Mouse (Mus musculus): ENCODE data around the gene Dhrs1.

The Dhrs1 gene

GRCm38 (mm10) chr14:55745180-55745860, at the start of gene Dhrs1, which contains the start of gene Nop9:
Gene Dhrs1, minus strand, starts transcription at chr14:55745690.
Gene Nop9, plus strand, starts transcription at chr14:55745693.
- peak; percentile 92 for DNase-seq (ENCODE audit: low read depth, low spot score)

GRCm38 (mm10) chr14:55793946-55794345, 48.5 kb upstream of the Dhrs1 start:
- DNase-seq (ENCODE audit: low read depth, low spot score) = no peak

GRCm38 (mm10) chr14:55793461-55793860, 48.0 kb upstream of the Dhrs1 start:
- no peak for DNase-seq (ENCODE audit: low read depth, low spot score)

GRCm38 (mm10) chr14:55788256-55789050, 43.0 kb upstream of the Dhrs1 start, which contains the start of gene Ripk3:
Gene Ripk3, minus strand, starts transcription at chr14:55788865.
- DNase-seq (ENCODE audit: low read depth, low spot score) = peak; percentile 91

GRCm38 (mm10) chr14:55787731-55788130, 42.2 kb upstream of the Dhrs1 start:
- no peak for DNase-seq (ENCODE audit: low read depth, low spot score)

- DNase-seq (ENCODE audit: low read depth, low spot score) = peak; percentile 13
Observed at GRCm38 (mm10) chr14:55785195-55785594, 39.7 kb upstream of the Dhrs1 start.

GRCm38 (mm10) chr14:55783958-55784235, 38.4 kb upstream of the Dhrs1 start, which contains the start of gene Adcy4:
Gene Adcy4, minus strand, starts transcription at chr14:55784095.
- no peak for DNase-seq (ENCODE audit: low read depth, low spot score)

GRCm38 (mm10) chr14:55783171-55783957, 37.9 kb upstream of the Dhrs1 start:
- DNase-seq (ENCODE audit: low read depth, low spot score) = no peak

- DNase-seq (ENCODE audit: low read depth, low spot score) = no peak
Observed at GRCm38 (mm10) chr14:55782361-55782960, 37.0 kb upstream of the Dhrs1 start.

GRCm38 (mm10) chr14:55781310-55781709, 35.8 kb upstream of the Dhrs1 start:
- peak; percentile 81 for DNase-seq (ENCODE audit: low read depth, low spot score)

- no peak for DNase-seq (ENCODE audit: low read depth, low spot score)
Observed at GRCm38 (mm10) chr14:55780736-55781135, 35.2 kb upstream of the Dhrs1 start.

GRCm38 (mm10) chr14:55779656-55780055, 34.2 kb upstream of the Dhrs1 start:
- DNase-seq (ENCODE audit: low read depth, low spot score) = no peak

- DNase-seq (ENCODE audit: low read depth, low spot score) = no peak
Observed at GRCm38 (mm10) chr14:55778686-55779085, 33.2 kb upstream of the Dhrs1 start.

- DNase-seq (ENCODE audit: low read depth, low spot score) = no peak
Observed at GRCm38 (mm10) chr14:55777806-55778205, 32.3 kb upstream of the Dhrs1 start.

- DNase-seq (ENCODE audit: low read depth, low spot score) = no peak
Observed at GRCm38 (mm10) chr14:55777176-55777575, 31.7 kb upstream of the Dhrs1 start.

- no peak for DNase-seq (ENCODE audit: low read depth, low spot score)
Observed at GRCm38 (mm10) chr14:55776711-55777110, 31.2 kb upstream of the Dhrs1 start.

- DNase-seq (ENCODE audit: low read depth, low spot score) = no peak
Observed at GRCm38 (mm10) chr14:55769087-55769703, 23.7 kb upstream of the Dhrs1 start.

GRCm38 (mm10) chr14:55768555-55768954, 23.1 kb upstream of the Dhrs1 start:
- no peak for DNase-seq (ENCODE audit: low read depth, low spot score)

- DNase-seq (ENCODE audit: low read depth, low spot score) = no peak
Observed at GRCm38 (mm10) chr14:55767519-55768414, 22.3 kb upstream of the Dhrs1 start.

- DNase-seq (ENCODE audit: low read depth, low spot score) = no peak
Observed at GRCm38 (mm10) chr14:55765696-55766095, 20.2 kb upstream of the Dhrs1 start, which contains the start of gene Ltb4r1. Gene Ltb4r1, plus strand, starts transcription at chr14:55765962.
